Mouse (Mus musculus): ENCODE data around the gene Dusp9.

- TF ChIP-seq RCOR1 (IDR thresholded peaks at IDR 0.05; ENCODE audit: low read depth, low read length) (no peak), POLR2AphosphoS5 (IDR thresholded peaks at IDR 0.05; ENCODE audit: borderline replicate concordance, low read depth, low read length) (no peak), CTCF (IDR thresholded peaks at IDR 0.05 in 2 of 3, conservative IDR thresholded peaks at IDR 0.05 in 1 of 3; ENCODE audit: control insufficient read depth in 1 of 3, insufficient read depth in 1 of 3, low read depth in 2 of 3, low read length in 3 of 3, poor library complexity in 1 of 3, severe bottlenecking in 1 of 3) (no peak), KAT2A (conservative IDR thresholded peaks at IDR 0.05; ENCODE audit: low read depth, low read length) (no peak), EP300 (IDR thresholded peaks at IDR 0.05; ENCODE audit: low read depth in 1 of 2, low read length in 2 of 2) (no peak), JUND (IDR thresholded peaks at IDR 0.05; ENCODE audit: low read depth, low read length) (no peak), MAX (IDR thresholded peaks at IDR 0.05; ENCODE audit: low read length) (no peak), MAFK (IDR thresholded peaks at IDR 0.05; ENCODE audit: borderline replicate concordance, low read depth, low read length) (no peak), ZMIZ1 (IDR thresholded peaks at IDR 0.05; ENCODE audit: low read depth, low read length) (no peak), GATA1 (IDR thresholded peaks at IDR 0.05; ENCODE audit: low read depth, low read length) (no peak), POLR2A (IDR thresholded peaks at IDR 0.05; ENCODE audit: control insufficient read depth in 1 of 2, insufficient read depth in 1 of 2, low read depth in 1 of 2, low read length in 2 of 2, poor library complexity in 1 of 2) (no peak), TCF12 (IDR thresholded peaks at IDR 0.05; ENCODE audit: low read depth, low read length) (no peak)
Observed at GRCm38 (mm10) chrX:73675231-73675630, 36.0 kb downstream of the Dusp9 start.
